Mouse (Mus musculus): Measurements from ENCODE around the gene Adgrg6.

DNA sequence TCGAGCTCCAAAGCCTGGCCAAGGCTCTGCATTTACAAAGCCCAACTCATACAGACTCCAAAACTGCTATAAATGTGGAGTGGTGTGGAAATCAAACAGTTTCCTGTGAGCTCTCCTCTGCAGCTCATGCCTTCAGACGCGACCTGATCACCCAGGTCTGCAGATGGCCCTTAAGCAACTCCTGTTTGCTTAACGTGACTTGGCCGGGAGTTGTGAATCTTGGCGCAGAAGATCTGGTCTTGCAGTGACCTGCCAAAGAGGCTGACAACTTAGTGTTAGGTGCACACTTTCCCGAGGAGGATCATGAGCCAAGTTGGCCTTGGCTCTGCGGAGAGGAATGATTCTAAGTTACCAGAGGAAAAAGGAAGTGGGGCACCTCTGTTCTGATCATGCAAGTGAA lies 143.7 kb downstream of the Adgrg6 start:
- TF ChIP-seq CTCF (IDR thresholded peaks at IDR 0.05; ENCODE audit: low read depth) (no peak), EP300 (IDR thresholded peaks at IDR 0.05; ENCODE audit: low read depth) (no peak)

Measured in liver, embryonic 14.5 days (tissue).